Mouse (Mus musculus): ENCODE measurements at regions not wholly inside any gene's neighbourhood (a gene's known extent, or its start where the extent isn't known, plus 50 kb on each side); places are given as distances from the start of the nearest gene placed in this dataset.

- TF ChIP-seq CTCF (IDR thresholded peaks at IDR 0.05; ENCODE audit: borderline replicate concordance, insufficient read depth, low read depth, low read length) = no peak
- TF ChIP-seq POLR2A (IDR thresholded peaks at IDR 0.05; ENCODE audit: borderline replicate concordance, insufficient read depth, low read length) = no peak
Measured at GRCm38 (mm10) chr6:127322398-127322797, 124.2 kb upstream of the Parp11 start.
